Mouse (Mus musculus): ENCODE measurements around the gene Alox12.

The Alox12 gene

GRCm38 (mm10) chr11:70220731-70221602 lies 34.2 kb downstream of the Alox12 start, which contains the start of gene Slc16a13:
Slc16a13 (minus strand) TSS chr11:70221064.
- DNase-seq (ENCODE audit: low read depth, low spot score), result peak; percentile 98

- DNase-seq (ENCODE audit: low read depth, low spot score), result no peak
Observed at GRCm38 (mm10) chr11:70220323-70220722, 34.8 kb downstream of the Alox12 start.

GRCm38 (mm10) chr11:70219873-70220272 lies 35.3 kb downstream of the Alox12 start:
- DNase-seq (ENCODE audit: low read depth, low spot score), result no peak

- DNase-seq (ENCODE audit: low read depth, low spot score), result no peak
Observed at GRCm38 (mm10) chr11:70218741-70219470, 36.2 kb downstream of the Alox12 start.

DNA sequence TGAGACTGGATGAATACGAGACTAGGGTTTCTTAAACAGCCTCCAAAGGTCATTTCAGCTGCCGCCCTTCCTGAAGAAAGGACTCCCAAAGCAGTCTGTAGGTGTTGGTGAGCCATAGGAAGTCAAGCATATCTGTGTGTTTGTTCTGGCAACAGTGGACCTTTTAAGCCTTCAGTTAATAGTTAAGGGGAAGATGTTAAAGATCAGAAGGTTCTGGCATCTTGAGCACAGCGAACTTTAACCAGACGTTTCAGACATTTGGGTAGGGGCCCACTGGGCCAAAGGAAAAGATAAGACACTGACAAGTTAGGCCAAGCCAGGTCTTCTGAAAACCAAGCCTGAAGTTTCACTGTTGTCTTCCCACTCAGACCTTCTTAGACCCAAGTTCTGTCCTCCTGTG lies 37.1 kb downstream of the Alox12 start:
- DNase-seq (ENCODE audit: low read depth, low spot score), result no peak

DNA sequence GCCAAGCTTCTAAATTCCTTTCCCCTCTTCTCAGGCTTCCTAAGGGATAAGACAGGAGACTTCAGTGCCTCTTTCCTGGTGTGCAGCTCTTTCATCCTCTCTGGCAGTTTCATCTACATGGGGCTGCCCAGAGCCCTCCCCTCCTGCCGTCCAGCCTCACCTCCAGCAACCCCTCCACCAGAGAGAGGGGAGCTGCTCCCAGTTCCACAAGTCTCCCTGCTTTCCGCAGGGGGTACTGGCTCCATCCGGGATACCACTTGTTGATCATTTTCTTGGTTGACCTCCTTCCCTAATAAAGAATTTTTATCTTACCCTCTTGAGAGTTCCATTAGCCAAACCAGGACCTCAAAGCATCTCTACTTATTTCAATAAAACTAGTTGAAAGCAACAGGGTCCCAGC lies 39.0 kb downstream of the Alox12 start:
- DNase-seq (ENCODE audit: low read depth, low spot score), result no peak

DNA sequence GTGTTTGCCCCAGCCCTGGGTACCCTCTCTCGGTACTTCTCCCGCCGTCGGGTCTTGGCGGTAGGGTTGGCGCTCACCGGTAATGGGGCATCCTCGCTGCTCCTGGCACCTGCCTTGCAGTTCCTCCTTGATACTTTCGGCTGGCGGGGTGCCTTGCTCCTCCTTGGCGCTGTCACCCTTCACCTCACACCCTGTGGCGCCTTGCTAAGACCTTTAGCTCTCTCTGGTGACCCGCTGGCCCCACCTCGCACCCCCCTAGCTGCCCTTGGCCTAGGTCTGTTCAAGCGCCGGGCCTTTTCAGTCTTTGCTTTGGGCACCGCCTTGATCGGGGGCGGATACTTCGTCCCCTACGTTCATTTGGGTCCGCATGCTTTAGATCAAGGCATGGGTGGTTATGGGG lies 39.9 kb downstream of the Alox12 start:
- no peak for DNase-seq (ENCODE audit: low read depth, low spot score)

- DNase-seq (ENCODE audit: low read depth, low spot score), result no peak
Observed at GRCm38 (mm10) chr11:70214856-70215209, 40.3 kb downstream of the Alox12 start.

GRCm38 (mm10) chr11:70214191-70214855 lies 40.8 kb downstream of the Alox12 start:
- DNase-seq (ENCODE audit: low read depth, low spot score), result no peak

DNA sequence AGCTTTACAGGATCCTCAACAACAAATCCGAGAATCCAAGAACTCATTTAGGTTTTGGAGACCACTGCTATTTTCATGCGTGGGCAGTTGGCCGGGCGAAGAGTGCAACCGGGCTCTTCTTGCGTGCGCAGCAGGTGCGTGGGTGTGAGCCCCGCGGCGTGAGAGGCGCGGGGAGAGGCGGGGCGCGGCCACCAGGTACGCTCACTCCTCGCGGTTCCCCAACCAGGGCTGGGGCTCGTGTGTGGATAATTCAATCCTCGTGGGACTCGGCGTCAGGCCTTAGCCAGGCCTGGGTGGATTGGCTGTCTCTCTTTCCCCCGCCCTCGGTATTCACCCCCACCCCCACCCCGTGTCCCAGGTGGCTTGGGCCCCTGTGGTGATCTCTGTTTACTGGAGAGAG lies 41.4 kb downstream of the Alox12 start:
- no peak for DNase-seq (ENCODE audit: low read depth, low spot score)

DNA sequence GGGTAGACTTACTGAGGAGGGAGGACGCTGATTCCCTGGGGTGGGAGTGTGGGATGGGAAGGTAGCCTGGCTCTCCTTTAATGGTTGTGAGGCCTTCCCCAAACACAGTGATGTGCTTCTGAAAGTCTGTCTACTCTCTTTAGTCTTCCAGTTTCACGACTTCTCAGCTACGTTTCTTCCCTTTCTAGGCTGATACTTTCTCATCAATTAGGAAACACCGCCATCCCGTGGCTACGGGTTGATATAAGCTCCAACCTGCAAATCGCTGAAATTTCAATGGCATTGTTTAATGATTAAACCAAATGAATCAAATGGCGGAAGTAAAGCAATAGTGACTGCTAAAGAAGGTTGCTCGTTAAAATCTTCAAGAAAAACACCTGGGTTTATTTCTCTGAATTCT lies 42.3 kb downstream of the Alox12 start:
- peak; percentile 66 for DNase-seq (ENCODE audit: low read depth, low spot score)

DNA sequence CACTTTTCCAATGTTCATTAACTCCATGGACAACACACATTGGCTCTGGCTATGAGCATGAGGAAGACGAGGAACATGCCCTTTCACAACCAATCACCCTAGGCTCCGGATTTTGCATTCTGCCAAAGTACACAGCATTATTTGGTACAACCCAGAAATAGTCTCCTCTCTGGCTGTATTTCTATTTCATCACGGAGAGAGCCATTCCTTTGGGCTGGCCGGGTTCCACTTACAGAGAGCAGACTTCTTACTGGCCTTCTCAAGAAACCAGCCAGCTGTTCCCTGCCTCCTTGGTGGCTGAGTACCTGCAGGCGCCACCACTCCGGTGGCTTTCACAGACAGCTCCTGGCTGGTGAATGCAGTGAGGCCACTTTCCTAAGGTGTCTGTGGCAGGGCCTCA lies 42.7 kb downstream of the Alox12 start, which contains the start of gene Slc16a11:
Slc16a11 (plus strand) TSS at position 330 of the 400 bp plus-strand sequence.
- no peak for DNase-seq (ENCODE audit: low read depth, low spot score)

GRCm38 (mm10) chr11:70211972-70212371 lies 43.2 kb downstream of the Alox12 start:
- no peak for DNase-seq (ENCODE audit: low read depth, low spot score)

- no peak for DNase-seq (ENCODE audit: low read depth, low spot score)
Observed at GRCm38 (mm10) chr11:70210681-70211080, 44.5 kb downstream of the Alox12 start.

- no peak for DNase-seq (ENCODE audit: low read depth, low spot score)
Observed at GRCm38 (mm10) chr11:70208778-70209388, 46.3 kb downstream of the Alox12 start.

GRCm38 (mm10) chr11:70207283-70207682 lies 47.9 kb downstream of the Alox12 start:
- DNase-seq (ENCODE audit: low read depth, low spot score), result no peak

DNA sequence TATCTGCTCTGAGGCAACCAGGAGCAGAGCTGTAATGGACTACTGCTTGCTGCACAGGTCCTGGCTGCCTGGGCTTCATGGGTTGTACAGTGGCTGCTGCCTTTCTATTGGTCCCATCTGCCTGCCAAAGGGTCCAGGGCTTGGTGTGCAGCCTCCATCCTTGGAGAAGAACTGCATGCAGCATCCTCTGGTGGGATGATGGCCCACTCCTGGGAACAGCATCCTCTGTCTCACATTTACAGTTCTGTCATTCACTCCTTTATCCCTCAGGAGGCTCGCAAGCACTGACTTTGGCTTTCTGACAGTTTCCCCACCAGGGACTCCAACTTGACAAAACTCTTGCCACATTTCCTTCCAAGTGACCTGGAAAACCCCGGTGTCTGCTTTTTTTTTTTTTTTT lies 48.4 kb downstream of the Alox12 start:
- no peak for DNase-seq (ENCODE audit: low read depth, low spot score)

- DNase-seq (ENCODE audit: low read depth, low spot score), result no peak
Observed at GRCm38 (mm10) chr11:70201691-70202090, 53.5 kb downstream of the Alox12 start.

DNA sequence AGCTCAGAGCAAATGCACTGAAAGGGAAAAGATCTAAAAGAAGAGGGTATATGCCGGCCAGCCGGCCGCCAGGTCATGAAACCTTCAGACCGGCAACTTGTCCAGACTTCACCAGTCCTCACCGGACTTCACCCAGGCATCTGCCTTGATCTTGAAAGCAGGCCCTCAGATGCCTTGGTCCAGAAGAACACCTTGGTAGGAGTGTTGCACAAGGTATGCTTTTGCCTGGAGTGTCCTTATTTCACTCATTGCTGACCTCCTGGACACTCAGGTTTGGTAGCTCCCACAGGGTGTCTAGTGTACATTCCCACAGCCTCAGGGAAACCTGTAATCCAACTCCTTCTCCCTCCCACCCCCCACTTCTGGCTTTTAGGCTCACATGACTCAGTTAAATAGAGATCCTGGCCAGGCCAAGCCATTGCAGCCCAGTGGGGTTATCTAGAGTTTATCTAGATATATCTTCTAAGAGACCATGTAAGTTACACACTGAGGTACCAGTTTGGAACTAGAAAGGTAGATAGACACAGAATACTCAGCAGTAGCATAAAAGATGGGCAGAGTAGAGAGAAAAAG lies 55.0 kb downstream of the Alox12 start:
- no peak for DNase-seq (ENCODE audit: low read depth, low spot score)

- no peak for DNase-seq (ENCODE audit: low read depth, low spot score)
Observed at GRCm38 (mm10) chr11:70199107-70199506, 56.0 kb downstream of the Alox12 start.

- DNase-seq (ENCODE audit: low read depth, low spot score), result no peak
Observed at GRCm38 (mm10) chr11:70198332-70198731, 56.8 kb downstream of the Alox12 start.
